Mouse (Mus musculus) frontal cortex, adult 2 months (tissue): ENCODE measurements around the gene Exosc1. TPM values are rescaled to one million over a fixed set of nuclear protein-coding genes. Genes with fewer than 3 reads are reported as not detected.
"Not testable (repeated sequence)": the region's sequence is repeated elsewhere in the genome, so short reads cannot be mapped to it uniquely, and the experiment has no call there.

ENCODE experiments used
- DNase-seq, 2 experiments: peaks; one replicate each; pipeline ENCODE4 v3.0.0; 2022; ENCODE audit warnings: low spot score in 1 of 2; ENCODE audit errors: extremely low spot score in 1 of 2
- polyA plus RNA-seq: library from polyadenylated mRNA; depleted of rRNA; stranded (reverse); fragments of >200 nt; gene quantifications from 2 replicates; pipeline ENCODE4 v1.2.3, GENCODE M21; 2012

The Exosc1 gene
- polyA plus RNA-seq, 1 experiment = 25.1 TPM

GRCm38 (mm10) chr19:41914592-41914882, 18.7 kb downstream of the Exosc1 start:
- not testable (repeated sequence) for DNase-seq

GRCm38 (mm10) chr19:41913774-41914591, 19.2 kb downstream of the Exosc1 start:
- DNase-seq = peak in 1 of 2 experiments; percentile 20

GRCm38 (mm10) chr19:41912121-41913080, 20.8 kb downstream of the Exosc1 start:
- DNase-seq = peak in 1 of 2 experiments; percentile 30

GRCm38 (mm10) chr19:41911178-41912073, 21.8 kb downstream of the Exosc1 start, which contains the start of gene Pgam1:
Gene Pgam1, plus strand, starts transcription at chr19:41911923.
- peak; percentile 89 to 97 for DNase-seq

DNA sequence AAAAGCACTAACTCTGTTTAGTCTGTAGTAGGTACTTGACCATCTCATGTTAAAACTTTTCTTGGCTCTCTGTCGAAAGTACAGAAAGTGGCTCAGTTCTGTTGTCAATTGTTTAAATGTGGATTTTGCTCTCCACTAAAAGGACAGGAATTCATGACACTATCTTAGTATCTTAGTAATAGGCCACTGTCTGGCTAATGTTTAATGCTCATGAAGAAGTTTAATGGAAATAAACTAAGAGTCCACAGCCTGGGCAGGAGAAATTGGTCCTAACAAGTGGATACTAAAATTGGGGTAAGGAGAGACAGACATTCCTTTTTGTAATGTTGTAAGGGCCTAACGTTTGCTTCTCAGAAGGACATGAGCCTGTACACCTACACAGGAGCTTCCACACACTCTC, 22.8 kb downstream of the Exosc1 start:
- no peak for DNase-seq

DNA sequence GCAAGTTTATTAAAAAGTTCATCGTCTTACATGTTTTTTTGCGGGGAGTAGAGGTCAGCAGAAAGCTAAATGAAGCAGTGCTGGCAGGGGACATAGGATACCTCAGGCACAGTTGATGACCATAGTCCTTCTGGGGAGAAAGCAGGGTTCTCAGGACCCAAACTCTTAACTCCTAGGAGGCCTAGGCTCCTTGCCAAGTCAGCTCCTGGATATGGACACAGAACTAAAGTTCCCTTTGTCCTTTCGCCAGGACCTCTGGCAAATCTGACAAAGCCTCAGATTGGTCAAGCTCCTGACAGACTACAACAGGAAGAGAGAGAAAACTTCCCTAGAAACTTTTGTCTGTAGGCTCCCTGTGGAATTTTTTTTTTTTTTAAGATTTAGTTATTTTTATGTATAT, 24.5 kb downstream of the Exosc1 start:
- no peak for DNase-seq

- no peak for DNase-seq
Observed at GRCm38 (mm10) chr19:41907079-41907760, 26.0 kb downstream of the Exosc1 start.

DNA sequence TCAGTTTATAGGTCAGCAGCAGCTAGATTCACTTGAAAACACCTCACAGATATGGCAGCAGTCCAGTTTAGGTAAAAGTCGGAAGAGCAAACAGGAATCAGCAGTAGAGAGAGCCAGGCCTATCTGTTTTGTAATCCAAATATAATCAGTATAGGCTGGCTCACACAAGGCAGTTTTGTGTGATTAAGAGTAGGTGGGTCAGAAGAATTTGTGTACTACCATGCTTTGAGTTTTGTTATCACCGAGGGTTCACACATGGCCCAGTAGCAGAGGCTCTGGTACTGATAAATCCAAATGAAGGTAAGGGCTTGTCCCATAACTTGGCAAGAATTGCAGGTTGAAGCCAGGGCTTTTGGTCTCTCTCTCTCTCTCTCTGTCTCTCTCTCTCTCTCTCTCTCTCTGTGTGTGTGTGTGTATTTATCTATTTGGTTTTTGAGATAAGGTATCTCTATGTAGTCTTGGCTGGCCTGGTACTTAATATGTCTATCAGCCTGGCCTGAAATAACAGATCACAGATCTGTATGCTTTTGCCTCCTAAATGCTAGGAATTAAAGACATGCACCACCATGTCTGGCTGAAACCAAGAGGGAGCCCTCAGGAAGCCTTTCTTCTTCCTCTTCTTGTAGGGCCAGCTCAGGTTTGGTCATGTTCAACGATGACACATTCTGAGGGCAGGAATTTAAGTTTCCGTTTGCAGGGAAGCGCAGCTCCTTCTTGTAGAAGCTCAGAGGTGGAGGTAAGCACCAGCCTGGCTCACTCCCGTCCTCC, 26.7 kb downstream of the Exosc1 start:
- no peak for DNase-seq

DNA sequence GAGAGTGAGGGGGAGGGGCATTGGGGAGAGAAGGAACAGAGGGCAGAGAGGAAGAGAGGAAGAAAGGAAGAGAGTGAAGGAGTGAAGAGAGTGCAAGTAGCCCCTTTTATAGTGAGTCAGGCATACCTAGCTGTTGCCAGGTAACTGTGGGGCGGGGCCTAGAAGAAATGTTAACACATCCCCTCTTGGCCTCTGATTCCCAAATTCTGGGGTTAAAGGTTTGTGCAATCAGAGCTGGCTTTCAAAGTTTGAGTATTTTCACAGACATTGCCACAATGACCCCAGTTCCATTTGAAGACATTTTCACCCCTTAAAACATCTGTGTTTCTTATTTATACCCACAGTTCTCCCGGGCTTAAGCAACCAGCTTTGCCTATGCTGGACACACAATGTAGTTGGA, 28.0 kb downstream of the Exosc1 start:
- DNase-seq = no peak

GRCm38 (mm10) chr19:41902848-41903593, 30.2 kb downstream of the Exosc1 start:
- DNase-seq = no peak

GRCm38 (mm10) chr19:41901696-41902095, 31.5 kb downstream of the Exosc1 start:
- no peak for DNase-seq

- no peak for DNase-seq
Observed at GRCm38 (mm10) chr19:41900495-41901090, 32.6 kb downstream of the Exosc1 start.

DNA sequence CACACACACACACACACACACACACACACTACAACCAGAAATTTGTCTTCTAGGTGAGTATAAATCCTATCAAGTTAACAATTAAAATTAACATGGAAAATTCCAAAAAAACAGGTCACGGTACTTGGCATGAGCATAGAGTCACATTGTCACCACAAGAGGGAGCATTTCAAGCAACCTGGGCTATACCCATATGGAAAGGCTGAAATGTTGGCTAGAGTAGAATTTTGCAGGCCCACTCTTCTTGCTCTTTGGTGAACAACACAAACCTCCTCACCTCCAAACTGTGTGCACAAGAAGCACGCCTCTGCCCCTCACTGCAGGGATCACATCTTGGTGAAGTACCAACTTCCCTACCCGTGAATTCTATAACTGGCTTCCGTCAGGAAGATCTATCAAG, 34.4 kb downstream of the Exosc1 start:
- DNase-seq = peak in 1 of 2 experiments; percentile 47

GRCm38 (mm10) chr19:41896319-41896711, 36.9 kb downstream of the Exosc1 start:
- DNase-seq = no peak

DNA sequence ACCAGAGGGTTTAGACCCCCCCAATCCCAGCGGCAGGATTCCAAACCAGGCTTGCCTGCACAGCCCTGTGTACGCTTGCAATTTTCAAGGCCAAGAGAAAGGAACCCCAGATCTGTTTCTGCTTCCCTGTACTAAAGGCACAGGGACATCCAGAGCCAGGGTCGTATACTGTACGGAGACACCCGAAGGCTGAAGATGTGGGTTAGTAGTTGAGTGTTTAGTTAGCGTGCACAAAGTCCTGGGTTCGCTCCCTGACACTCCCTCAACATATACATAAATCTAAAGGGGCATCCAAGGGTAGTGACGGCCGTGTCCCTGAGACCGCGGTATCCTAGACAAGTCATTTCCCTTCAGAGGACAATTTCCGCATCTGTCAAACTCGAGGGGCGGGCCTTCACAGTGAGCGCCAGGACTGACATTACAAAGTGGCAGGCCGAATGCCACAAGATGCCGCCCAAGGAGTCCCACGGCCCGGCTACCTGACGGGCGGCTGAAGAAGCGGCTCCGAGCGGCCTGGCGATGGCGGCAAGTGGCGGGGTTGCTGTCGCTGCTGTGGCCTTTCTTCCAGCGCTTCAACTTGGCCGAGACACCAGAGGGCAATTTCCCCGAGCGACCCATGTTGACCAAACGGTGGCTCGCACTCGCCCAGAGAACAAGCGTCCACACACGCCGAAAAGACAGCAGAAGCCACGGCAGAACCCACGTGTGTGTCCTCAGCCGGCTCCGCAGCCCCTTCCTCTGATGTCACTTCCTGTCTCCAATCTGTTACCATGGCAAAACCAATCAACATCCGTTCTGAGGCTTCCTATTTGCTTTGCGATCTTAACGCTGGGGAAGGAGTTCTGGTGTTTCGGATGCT, 37.5 kb downstream of the Exosc1 start, which contains the start of gene Rrp12:
TSS of gene Rrp12 (minus strand) at position 714 of the 859 bp plus-strand sequence.
- DNase-seq = peak; percentile 85 to 93

GRCm38 (mm10) chr19:41894959-41895358, 38.3 kb downstream of the Exosc1 start:
- no peak for DNase-seq

GRCm38 (mm10) chr19:41888191-41888590, 45.0 kb downstream of the Exosc1 start:
- DNase-seq = no peak
